7 mouse cellular contexts compared by ENCODE assay signal in genomic region chr10:120476516-120477336, GRCm38 (mm10). TPM values are rescaled to one million over a fixed set of nuclear protein-coding genes. Genes with fewer than 3 reads are reported as not detected.
DNase-seq lines count a peak whose midpoint lies in the region; ATAC-seq and TF ChIP-seq lines count a peak whose summit lies in the region.

No protein-coding gene starts in this region.

- peak overlapping the region; percentile 93 for H3K4me2 ChIP-seq in hindbrain, embryonic 15.5 days
- peak overlapping the region; percentile 71 for H3K4me2 ChIP-seq in liver, embryonic 14.5 days (ENCODE audit: low read depth)
- peak overlapping the region; percentile 93 for H3K4me2 ChIP-seq in neural tube, embryonic 14.5 days (ENCODE audit: low read depth, low read length)

- TF ChIP-seq CTCF in E14TG2a.4 (conservative IDR thresholded peaks at IDR 0.05; ENCODE audit: low read length) = no peak
- no peak for TF ChIP-seq CTCF in embryonic fibroblast, embryonic 13.5 days (IDR thresholded peaks at IDR 0.05; ENCODE audit: borderline replicate concordance, insufficient read depth, low read length)
- TF ChIP-seq CTCF in liver, embryonic 14.5 days (IDR thresholded peaks at IDR 0.05; ENCODE audit: low read depth) = no peak

- peaks cover 75% of the 10 kb centered on the region for H3K27me3 ChIP-seq in E14TG2a.4 (ENCODE audit: insufficient read depth, low read length)
- peaks cover 6% of the 10 kb centered on the region; the same call in 1 of the 2 replicates for H3K27me3 ChIP-seq in hindbrain, embryonic 15.5 days
- H3K27me3 ChIP-seq in liver, embryonic 14.5 days (ENCODE audit: control insufficient read depth, insufficient read depth, low read length) = peaks cover 54% of the 10 kb centered on the region
- no peaks in the 10 kb centered on the region for H3K27me3 ChIP-seq in neural tube, embryonic 14.5 days (ENCODE audit: control insufficient read depth, insufficient read depth, low read length)

- H3K27ac ChIP-seq in embryonic fibroblast, embryonic 13.5 days (ENCODE audit: insufficient read depth, low read length) = peak overlapping the region; percentile 95
- H3K27ac ChIP-seq in hindbrain, embryonic 15.5 days (replicated peaks) = peak overlapping the region; percentile 63
- no peak overlapping the region for H3K27ac ChIP-seq in liver, embryonic 14.5 days
- H3K27ac ChIP-seq in neural tube, embryonic 14.5 days (ENCODE audit: low read depth, low read length) = no peak overlapping the region

- ATAC-seq in hindbrain, embryonic 15.5 days (ENCODE audit: low FRiP score, low read depth) = peak; percentile 66
- peak; percentile 48; the same call in 1 of the 2 replicates for ATAC-seq in liver, embryonic 14.5 days (ENCODE audit: insufficient read depth)
- ATAC-seq in neural tube, embryonic 14.5 days (ENCODE audit: low read depth) = peak; percentile 60; the same call in 1 of the 2 replicates

- no peak for TF ChIP-seq EP300 in liver, embryonic 14.5 days (IDR thresholded peaks at IDR 0.05; ENCODE audit: low read depth)

- TF ChIP-seq POLR2A in embryonic fibroblast, embryonic 13.5 days (IDR thresholded peaks at IDR 0.05; ENCODE audit: low read depth, low read length) = peak; percentile 53

- peak overlapping the region; percentile 37 for H3K9ac ChIP-seq in hindbrain, embryonic 15.5 days
- H3K9ac ChIP-seq in liver, embryonic 14.5 days (replicated peaks) = peak overlapping the region; percentile 27; the same call in 1 of the 2 replicates
- H3K9ac ChIP-seq in neural tube, embryonic 14.5 days (replicated peaks; ENCODE audit: low read depth, low read length) = peak overlapping the region; percentile 74; the same call in 1 of the 2 replicates

- no peaks in the 10 kb centered on the region for H3K36me3 ChIP-seq in E14TG2a.4 (ENCODE audit: insufficient read depth, low read length)
- H3K36me3 ChIP-seq in hindbrain, embryonic 15.5 days = no peaks in the 10 kb centered on the region
- H3K36me3 ChIP-seq in liver, embryonic 14.5 days (replicated peaks; ENCODE audit: control insufficient read depth, insufficient read depth, low read depth) = no peaks in the 10 kb centered on the region
- H3K36me3 ChIP-seq in neural tube, embryonic 14.5 days (ENCODE audit: control insufficient read depth, insufficient read depth, low read length) = no peaks in the 10 kb centered on the region

- under 1% methylated on average over 51 of the region's 52 CpGs for WGBS in hindbrain, embryonic 15.5 days
- WGBS in liver, embryonic 14.5 days (ENCODE audit: insufficient replicate concordance) = 0% methylated on average over 49 of the region's 52 CpGs
- under 1% methylated on average over 52 of the region's 52 CpGs for WGBS in neural tube, embryonic 14.5 days

- peak; percentile 91 for DNase-seq in NIH3T3 (ENCODE audit: low read depth)
- DNase-seq in liver, embryonic 14.5 days (ENCODE audit: low read depth in 3 of 3, low spot score in 3 of 3) = no peak
- DNase-seq in layer of hippocampus, postnatal 36 days = no peak

- H3K4me3 ChIP-seq in E14TG2a.4 (replicated peaks; ENCODE audit: low read length) = peak overlapping the region; percentile 81
- peak overlapping the region; percentile 91 for H3K4me3 ChIP-seq in embryonic fibroblast, embryonic 13.5 days (ENCODE audit: insufficient read depth, low read length)
- H3K4me3 ChIP-seq in hindbrain, embryonic 15.5 days = peak overlapping the region; percentile 69
- peak overlapping the region; percentile 41 to 61 for H3K4me3 ChIP-seq in liver, embryonic 14.5 days (ENCODE audit: insufficient read depth in 1 of 2, low read depth in 2 of 2, low read length in 2 of 2)
- peak overlapping the region; percentile 61 for H3K4me3 ChIP-seq in neural tube, embryonic 14.5 days (ENCODE audit: low read depth, low read length)

- H3K9me3 ChIP-seq in E14TG2a.4 (ENCODE audit: low read length) = no peaks in the 10 kb centered on the region
- no peaks in the 10 kb centered on the region for H3K9me3 ChIP-seq in hindbrain, embryonic 15.5 days
- no peaks in the 10 kb centered on the region for H3K9me3 ChIP-seq in liver, embryonic 14.5 days (ENCODE audit: control insufficient read depth, low read length)
- H3K9me3 ChIP-seq in neural tube, embryonic 14.5 days (ENCODE audit: control insufficient read depth, low read length) = no peaks in the 10 kb centered on the region

- peaks cover 26% of the 10 kb centered on the region for H3K4me1 ChIP-seq in E14TG2a.4 (replicated peaks; ENCODE audit: low read depth, low read length)
- no peaks in the 10 kb centered on the region for H3K4me1 ChIP-seq in embryonic fibroblast, embryonic 13.5 days (ENCODE audit: control insufficient read depth, insufficient read depth, low read length)
- H3K4me1 ChIP-seq in hindbrain, embryonic 15.5 days (replicated peaks) = peaks cover 42% of the 10 kb centered on the region
- no peaks in the 10 kb centered on the region for H3K4me1 ChIP-seq in liver, embryonic 14.5 days (replicated peaks; ENCODE audit: control insufficient read depth in 2 of 2, insufficient read depth in 2 of 2, low read length in 1 of 2)
- H3K4me1 ChIP-seq in neural tube, embryonic 14.5 days (ENCODE audit: control insufficient read depth, insufficient read depth, low read length) = peaks cover 27% of the 10 kb centered on the region

RNA-seq across cellular contexts. Expression of gene Hmga2, which starts 0.5 kb away (rescaled TPM):
- polyA plus RNA-seq in embryonic fibroblast, embryonic 13.5 days (2011; ENCODE audit: insufficient read length, low read depth, missing spikeins) = 195 and 437 TPM in 2 replicates
- 2.2 and 2.6 TPM in 2 replicates for polyA plus RNA-seq in hindbrain, embryonic 15.5 days (2015; fragmentation: Nextera tagmentation; extraction: Ambion mirVana)
- polyA plus RNA-seq in liver, embryonic 14.5 days (2012; rRNA removed) = 4.3 and 5.4 TPM in 2 replicates
- polyA plus RNA-seq in liver, embryonic 14.5 days (2014; fragmentation: Nextera tagmentation; extraction: Ambion mirVana) = 2.4 and 3.4 TPM in 2 replicates
- 3.4 and 3.7 TPM in 2 replicates for polyA plus RNA-seq in neural tube, embryonic 14.5 days (2014; fragmentation: Nextera tagmentation; extraction: Ambion mirVana)
- total RNA-seq in layer of hippocampus, postnatal 36 days (2021) = under 1 TPM; 0.12 to 0.35 TPM

Comparison
In these comparisons a context has a peak if more than half of its experiments do, and no peak if none do; other contexts are left out.
1. H3K27ac ChIP-seq: peak in embryonic fibroblast, embryonic 13.5 days (single experiment) and hindbrain, embryonic 15.5 days (single experiment); none in liver, embryonic 14.5 days (single experiment) and neural tube, embryonic 14.5 days (single experiment).
2. RNA of gene Hmga2, which starts 0.5 kb away (polyA plus RNA-seq): 195 to 437 TPM in embryonic fibroblast, embryonic 13.5 days; 2.4 to 5.4 TPM in liver, embryonic 14.5 days, 3.4 to 3.7 TPM in neural tube, embryonic 14.5 days and 2.2 to 2.6 TPM in hindbrain, embryonic 15.5 days; every median in the first group is over 10 times any median in the second.
3. Peak in every context shown above with its lines, with median percentiles within 50 percentile points of each other: H3K4me3 ChIP-seq, ATAC-seq, H3K4me2 ChIP-seq and H3K9ac ChIP-seq.